Mouse (Mus musculus): ENCODE results near the gene Cpt2. TPM values are rescaled to one million over a fixed set of nuclear protein-coding genes. Genes with fewer than 3 reads are reported as not detected.

Gene Cpt2
- polyA plus RNA-seq, 1 experiment from 2014 or later, result 81.2 TPM

- TF ChIP-seq EP300 (optimal IDR thresholded peaks at IDR 0.05) (no peak), CTCF (IDR thresholded peaks at IDR 0.05; ENCODE audit: low read depth) (no peak)
- H3K36me3 ChIP-seq (ENCODE audit: control insufficient read depth, insufficient read depth, low read length), result no peaks in the 10 kb centered on the region
- WGBS, result 71% methylated on average over 2 of the region's 2 CpGs
- H3K27ac ChIP-seq (replicated peaks), result no peak overlapping the region
- H3K27me3 ChIP-seq (ENCODE audit: control insufficient read depth, insufficient read depth, low read length), result no peaks in the 10 kb centered on the region
- H3K9me3 ChIP-seq (ENCODE audit: control insufficient read depth, low read length), result no peaks in the 10 kb centered on the region
- ATAC-seq (ENCODE audit: low FRiP score, low TSS enrichment), result no peak
- no peaks in the 10 kb centered on the region for H3K4me1 ChIP-seq (replicated peaks; ENCODE audit: control insufficient read depth, insufficient read depth)
- DNase-seq (ENCODE audit: low spot score), result no peak
- no peak overlapping the region for H3K9ac ChIP-seq (ENCODE audit: low read length)
- no peak overlapping the region for H3K4me3 ChIP-seq (ENCODE audit: low read depth, low read length)
- H3K4me2 ChIP-seq (replicated peaks; ENCODE audit: low read depth), result no peak overlapping the region
Observed at GRCm38 (mm10) chr4:107962792-107963191, 39.4 kb upstream of the Cpt2 start.

- TF ChIP-seq EP300 (optimal IDR thresholded peaks at IDR 0.05) (no peak), CTCF (IDR thresholded peaks at IDR 0.05; ENCODE audit: low read depth) (no peak)
- Histone ChIP-seq H3K4me1 (replicated peaks; ENCODE audit: control insufficient read depth, insufficient read depth) (no peaks in the 10 kb centered on the region), H3K4me2 (replicated peaks; ENCODE audit: low read depth) (no peak overlapping the region), H3K36me3 (ENCODE audit: control insufficient read depth, insufficient read depth, low read length) (no peaks in the 10 kb centered on the region), H3K27ac (replicated peaks) (no peak overlapping the region), H3K9ac (ENCODE audit: low read length) (no peak overlapping the region), H3K4me3 (ENCODE audit: low read depth, low read length) (no peak overlapping the region), H3K27me3 (ENCODE audit: control insufficient read depth, insufficient read depth, low read length) (no peaks in the 10 kb centered on the region), H3K9me3 (ENCODE audit: control insufficient read depth, low read length) (no peaks in the 10 kb centered on the region)
- peak; percentile 21; the same call in 1 of the 2 replicates for ATAC-seq (ENCODE audit: low FRiP score, low TSS enrichment)
- peak; percentile 20 for DNase-seq (ENCODE audit: low spot score)
- WGBS, result 46% methylated on average over 11 of the region's 11 CpGs
Observed at GRCm38 (mm10) chr4:107962044-107962732, 38.8 kb upstream of the Cpt2 start.

- Histone ChIP-seq H3K4me1 (replicated peaks; ENCODE audit: control insufficient read depth, insufficient read depth) (no peaks in the 10 kb centered on the region), H3K4me2 (replicated peaks; ENCODE audit: low read depth) (no peak overlapping the region), H3K9me3 (ENCODE audit: control insufficient read depth, low read length) (no peaks in the 10 kb centered on the region), H3K27ac (replicated peaks) (no peak overlapping the region), H3K9ac (ENCODE audit: low read length) (no peak overlapping the region), H3K4me3 (ENCODE audit: low read depth, low read length) (no peak overlapping the region), H3K27me3 (ENCODE audit: control insufficient read depth, insufficient read depth, low read length) (no peaks in the 10 kb centered on the region), H3K36me3 (ENCODE audit: control insufficient read depth, insufficient read depth, low read length) (no peaks in the 10 kb centered on the region)
- DNase-seq (ENCODE audit: low spot score) (no peak), ATAC-seq (ENCODE audit: low FRiP score, low TSS enrichment) (no peak)
- 79% methylated on average over 7 of the region's 7 CpGs for WGBS
- TF ChIP-seq EP300 (optimal IDR thresholded peaks at IDR 0.05), result no peak
- TF ChIP-seq CTCF (IDR thresholded peaks at IDR 0.05; ENCODE audit: low read depth), result no peak
Observed at GRCm38 (mm10) chr4:107958487-107958886, 35.1 kb upstream of the Cpt2 start.

- TF ChIP-seq CTCF (IDR thresholded peaks at IDR 0.05; ENCODE audit: low read depth), result no peak
- TF ChIP-seq EP300 (optimal IDR thresholded peaks at IDR 0.05), result no peak
- no peak overlapping the region for H3K4me3 ChIP-seq (ENCODE audit: low read depth, low read length)
Observed at GRCm38 (mm10) chr4:107955691-107956090, 32.3 kb upstream of the Cpt2 start.

GRCm38 (mm10) chr4:107952845-107953244 lies 29.4 kb upstream of the Cpt2 start:
- peak; percentile 62 for TF ChIP-seq CTCF (IDR thresholded peaks at IDR 0.05; ENCODE audit: low read depth)
- no peak for TF ChIP-seq EP300 (optimal IDR thresholded peaks at IDR 0.05)
- no peaks in the 10 kb centered on the region for H3K27me3 ChIP-seq (ENCODE audit: control insufficient read depth, insufficient read depth, low read length)
- no peak overlapping the region for H3K4me2 ChIP-seq (replicated peaks; ENCODE audit: low read depth)
- no peak for ATAC-seq (ENCODE audit: low FRiP score, low TSS enrichment)
- no peak overlapping the region for H3K4me3 ChIP-seq (ENCODE audit: low read depth, low read length)
- no peaks in the 10 kb centered on the region for H3K9me3 ChIP-seq (ENCODE audit: control insufficient read depth, low read length)
- H3K9ac ChIP-seq (ENCODE audit: low read length), result no peak overlapping the region
- DNase-seq (ENCODE audit: low spot score), result no peak
- no peaks in the 10 kb centered on the region for H3K36me3 ChIP-seq (ENCODE audit: control insufficient read depth, insufficient read depth, low read length)
- H3K27ac ChIP-seq (replicated peaks), result no peak overlapping the region
- no peaks in the 10 kb centered on the region for H3K4me1 ChIP-seq (replicated peaks; ENCODE audit: control insufficient read depth, insufficient read depth)

More at GRCm38 (mm10) chr4:107955691-107956090, 32.3 kb upstream of the Cpt2 start:
- H3K27me3 ChIP-seq (ENCODE audit: control insufficient read depth, insufficient read depth, low read length), result no peaks in the 10 kb centered on the region
- ATAC-seq (ENCODE audit: low FRiP score, low TSS enrichment) (no peak), DNase-seq (ENCODE audit: low spot score) (no peak)
- H3K27ac ChIP-seq (replicated peaks), result no peak overlapping the region
- no peak overlapping the region for H3K4me2 ChIP-seq (replicated peaks; ENCODE audit: low read depth)
- 68% methylated on average over 5 of the region's 5 CpGs for WGBS
- H3K9ac ChIP-seq (ENCODE audit: low read length), result no peak overlapping the region
- H3K9me3 ChIP-seq (ENCODE audit: control insufficient read depth, low read length), result no peaks in the 10 kb centered on the region
- H3K36me3 ChIP-seq (ENCODE audit: control insufficient read depth, insufficient read depth, low read length), result no peaks in the 10 kb centered on the region
- H3K4me1 ChIP-seq (replicated peaks; ENCODE audit: control insufficient read depth, insufficient read depth), result no peaks in the 10 kb centered on the region

GRCm38 (mm10) chr4:107949918-107950317 lies 26.5 kb upstream of the Cpt2 start:
- TF ChIP-seq CTCF (IDR thresholded peaks at IDR 0.05; ENCODE audit: low read depth), result no peak
- no peak for TF ChIP-seq EP300 (optimal IDR thresholded peaks at IDR 0.05)
- 65% methylated on average over 4 of the region's 4 CpGs for WGBS
- Histone ChIP-seq H3K4me2 (replicated peaks; ENCODE audit: low read depth) (no peak overlapping the region), H3K4me1 (replicated peaks; ENCODE audit: control insufficient read depth, insufficient read depth) (no peaks in the 10 kb centered on the region), H3K27ac (replicated peaks) (no peak overlapping the region), H3K9ac (ENCODE audit: low read length) (no peak overlapping the region), H3K27me3 (ENCODE audit: control insufficient read depth, insufficient read depth, low read length) (no peaks in the 10 kb centered on the region), H3K4me3 (ENCODE audit: low read depth, low read length) (no peak overlapping the region), H3K36me3 (ENCODE audit: control insufficient read depth, insufficient read depth, low read length) (no peaks in the 10 kb centered on the region), H3K9me3 (ENCODE audit: control insufficient read depth, low read length) (no peaks in the 10 kb centered on the region)
- ATAC-seq (ENCODE audit: low FRiP score, low TSS enrichment) (no peak), DNase-seq (ENCODE audit: low spot score) (no peak)
